Mouse (Mus musculus) CH12.LX (cell line): ENCODE data around the gene Esr1.

Experiments
- CTCF ChIP-seq, 2 experiments: IDR thresholded peaks in 1 of 2; conservative IDR thresholded peaks in 1 of 2; 2 replicates each; pipeline ENCODE4 v1.5.1; 2011 to 2012; ENCODE audit warnings: low read depth in 2 of 2, low read length in 2 of 2, improper control_type of control experiment in 1 of 2, inconsistent platforms in 1 of 2, mild to moderate bottlenecking in 1 of 2, moderate library complexity in 1 of 2
- E2F4 ChIP-seq: IDR thresholded peaks from 2 replicates; pipeline ENCODE4 v1.6.1; 2011; ENCODE audit warnings: low read depth, low read length, improper control_type of control experiment; ENCODE audit not compliant: insufficient replicate concordance
- KAT2A ChIP-seq: IDR thresholded peaks from 2 replicates; pipeline ENCODE4 v1.6.1; 2012; ENCODE audit warnings: low read length, improper control_type of control experiment, inconsistent platforms; ENCODE audit not compliant: insufficient replicate concordance
- MAX ChIP-seq: IDR thresholded peaks from 2 replicates; pipeline ENCODE4 v1.6.1; 2011; ENCODE audit warnings: low read length, improper control_type of control experiment
- MEF2A ChIP-seq: IDR thresholded peaks from 2 replicates; pipeline ENCODE4 v1.6.1; 2014; ENCODE audit warnings: low read depth, mild to moderate bottlenecking, inconsistent platforms, low read length, improper control_type of control experiment, borderline replicate concordance
- POLR2A ChIP-seq: IDR thresholded peaks from 2 replicates; pipeline ENCODE4 v1.6.1; 2011; ENCODE audit warnings: low read depth, mild to moderate bottlenecking, improper control_type of control experiment, low read length
- ZMIZ1 ChIP-seq: IDR thresholded peaks from 2 replicates; pipeline ENCODE4 v1.6.1; 2012; ENCODE audit warnings: low read depth, mild to moderate bottlenecking, inconsistent platforms, low read length, improper control_type of control experiment
- ZNF384 ChIP-seq: IDR thresholded peaks from 2 replicates; pipeline ENCODE4 v1.6.1; 2012; ENCODE audit warnings: low read depth, low read length, improper control_type of control experiment, inconsistent platforms

- TF ChIP-seq POLR2A (no peak), E2F4 (no peak), KAT2A (no peak), CTCF (conservative IDR thresholded peaks at IDR 0.05 in 1 of 2, IDR thresholded peaks at IDR 0.05 in 1 of 2; ENCODE audit: low read depth in 2 of 2, low read length in 2 of 2) (no peak), MAX (no peak), ZMIZ1 (no peak), MEF2A (no peak), ZNF384 (no peak)
Observed at GRCm38 (mm10) chr10:4847523-4847922, 236.1 kb downstream of the Esr1 start.
